Mouse (Mus musculus) cerebellum, adult 11-12 months (tissue): ENCODE data around the gene Csnk1g1.

Experiments
- DNase-seq: peaks from one replicate; pipeline ENCODE4 v3.0.0; 2022

The Csnk1g1 gene

DNA sequence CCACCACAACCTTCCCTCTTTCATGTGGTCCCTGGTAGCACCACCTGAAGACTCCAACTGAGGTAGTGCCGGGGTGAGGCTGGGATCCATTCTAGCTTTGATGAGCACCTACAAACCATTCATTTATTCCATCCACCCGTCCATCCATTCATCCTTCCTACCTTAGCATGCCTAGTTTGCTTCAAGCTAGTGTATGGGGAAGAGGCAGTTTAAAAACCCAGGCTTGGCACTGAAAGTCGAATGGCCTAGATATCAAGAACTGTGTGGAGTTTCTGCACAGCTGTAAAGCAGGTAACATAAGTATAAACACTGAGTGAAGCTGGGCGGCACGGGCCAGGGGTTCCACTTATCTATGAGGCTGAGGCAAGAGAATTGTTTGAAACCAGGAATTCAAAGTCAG is 161.4 kb downstream of the Csnk1g1 start:
- no peak for DNase-seq

GRCm38 (mm10) chr9:66072754-66073153 is 164.0 kb downstream of the Csnk1g1 start:
- DNase-seq, result no peak

- DNase-seq, result no peak
Observed at GRCm38 (mm10) chr9:66078072-66078471, 169.3 kb downstream of the Csnk1g1 start.

DNA sequence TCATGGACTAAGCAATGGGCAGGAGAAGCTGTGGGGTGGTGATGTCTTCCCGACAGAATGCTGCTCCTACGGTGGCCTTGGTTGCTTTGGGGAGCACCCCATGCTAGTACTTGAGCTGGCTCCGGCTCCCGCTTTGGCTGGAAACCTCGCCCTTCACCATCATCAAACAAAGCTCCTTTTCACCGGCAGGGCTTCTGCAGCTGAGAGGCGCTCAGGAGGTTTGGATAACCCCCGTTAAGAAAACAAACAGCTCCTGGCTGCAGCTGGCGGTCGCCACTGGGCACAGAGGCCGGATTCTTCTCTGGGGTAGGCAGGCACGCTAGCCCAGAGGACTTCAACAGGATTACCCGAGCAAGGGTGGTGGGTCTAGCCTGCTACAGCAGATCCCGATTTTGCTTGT is 169.8 kb downstream of the Csnk1g1 start:
- no peak for DNase-seq

DNA sequence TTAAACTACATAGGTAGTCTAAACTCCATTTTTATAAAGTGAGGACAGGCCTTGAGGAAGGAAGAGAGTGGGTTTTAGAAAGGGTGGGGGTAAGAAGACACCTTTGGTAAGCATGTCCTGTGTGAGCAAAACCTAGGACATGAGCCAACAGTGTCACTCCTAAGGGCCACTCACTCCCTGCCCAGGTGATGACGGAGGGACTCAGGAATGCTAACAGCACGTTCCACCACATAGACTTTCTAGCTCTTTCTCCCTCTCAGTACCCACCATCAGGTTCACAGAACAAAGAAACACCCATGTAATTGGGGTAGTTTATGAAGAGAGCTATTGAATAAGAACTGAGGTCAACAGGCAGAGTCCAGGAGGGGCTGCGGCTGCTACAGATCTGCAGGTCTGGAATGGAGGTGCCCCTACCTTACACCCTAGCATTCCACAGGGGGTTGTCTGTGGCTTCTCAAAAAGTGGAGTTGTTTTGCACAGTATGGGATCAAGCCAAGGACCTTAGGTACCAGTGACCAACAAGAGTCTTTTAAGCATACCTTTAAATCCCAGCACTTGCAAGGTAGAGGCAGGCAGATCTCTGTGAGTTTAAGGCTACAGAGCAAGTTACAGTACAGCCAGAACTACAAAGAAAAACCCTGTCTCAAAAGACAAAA is 172.2 kb downstream of the Csnk1g1 start:
- no peak for DNase-seq

DNA sequence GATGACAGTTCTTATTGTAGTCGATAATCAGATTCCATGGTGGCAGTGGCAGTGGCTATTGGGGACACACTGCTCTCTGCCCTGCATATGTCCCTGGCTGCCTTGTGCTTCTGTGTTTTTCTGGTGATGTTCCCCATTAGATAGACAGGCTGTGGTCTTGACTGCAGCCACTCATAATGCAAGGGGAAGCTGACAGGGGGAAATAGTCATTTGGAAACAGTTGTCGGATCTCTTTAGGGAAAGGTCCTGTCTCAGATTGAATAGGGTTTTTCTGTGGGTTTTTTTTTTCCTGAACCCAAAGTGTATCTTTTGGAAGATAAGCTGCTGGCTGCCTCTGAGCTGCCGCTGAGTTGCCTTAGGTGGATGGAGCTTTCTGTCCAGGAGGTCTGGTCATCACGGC is 173.3 kb downstream of the Csnk1g1 start:
- DNase-seq, result no peak

- DNase-seq, result no peak
Observed at GRCm38 (mm10) chr9:66084171-66084570, 175.4 kb downstream of the Csnk1g1 start.

DNA sequence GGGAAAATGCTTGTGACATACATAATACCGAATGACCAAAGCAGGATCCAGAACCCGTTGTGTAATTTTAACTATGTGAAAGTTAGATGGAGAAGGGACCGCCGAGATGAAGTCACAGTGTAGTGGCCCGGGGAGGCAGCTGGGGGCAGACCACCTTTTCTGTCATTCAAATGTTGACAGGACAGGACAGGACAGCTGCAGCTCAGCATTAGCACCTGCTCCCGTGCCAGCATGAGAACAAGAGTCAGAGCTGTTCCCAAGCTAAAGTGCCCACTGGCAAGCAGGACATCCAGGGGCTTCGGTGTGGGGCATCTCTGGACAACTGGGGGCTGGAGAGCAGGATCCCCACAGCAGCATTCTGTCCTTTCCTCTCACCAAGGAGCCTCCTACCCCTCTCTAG is 178.3 kb downstream of the Csnk1g1 start:
- DNase-seq, result no peak

- DNase-seq, result peak; percentile 22
Observed at GRCm38 (mm10) chr9:66088411-66088810, 179.7 kb downstream of the Csnk1g1 start.

- no peak for DNase-seq
Observed at GRCm38 (mm10) chr9:66090593-66091244, 182.0 kb downstream of the Csnk1g1 start.

DNA sequence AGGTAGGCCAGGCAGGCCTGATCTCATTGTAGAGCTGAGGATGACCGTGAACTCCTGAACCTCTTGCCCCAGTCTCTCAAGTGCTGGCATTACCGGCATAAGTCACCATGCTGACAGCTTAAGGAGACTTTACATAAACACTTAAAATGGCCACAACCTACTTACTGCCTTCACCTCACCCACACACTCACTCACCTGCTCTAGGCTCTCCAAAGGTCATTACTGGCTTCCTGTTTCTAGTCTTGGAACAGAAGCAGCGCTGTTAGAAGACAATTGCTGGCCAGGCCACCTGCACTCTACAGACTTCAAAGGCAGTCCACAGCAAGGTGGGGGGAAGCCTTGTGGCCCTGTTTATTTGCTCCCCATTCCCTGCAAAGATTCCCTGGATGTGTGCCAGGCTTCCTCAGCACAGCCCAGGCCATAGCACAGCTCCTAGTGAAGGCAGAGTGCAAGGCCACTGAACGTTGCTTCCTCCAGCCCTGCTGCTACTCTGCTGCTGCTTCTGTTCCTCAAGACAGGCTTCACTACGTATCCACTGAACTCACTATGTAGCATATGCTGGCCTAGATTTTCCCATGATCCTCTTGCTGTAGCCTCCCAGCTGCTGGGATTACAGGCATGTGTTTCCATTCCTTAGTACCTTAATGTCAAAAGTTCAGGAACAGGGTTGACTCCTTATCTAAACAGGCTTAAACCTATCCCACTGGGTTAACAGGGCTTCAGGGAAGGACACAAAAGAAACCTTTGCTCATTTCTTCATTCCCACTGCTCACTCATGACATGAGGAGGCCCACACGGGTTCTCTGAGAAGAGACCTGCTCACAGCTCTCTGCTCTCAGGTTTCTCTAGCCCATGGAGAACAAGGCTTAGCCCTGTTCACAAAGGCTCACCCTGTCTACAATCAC is 182.9 kb downstream of the Csnk1g1 start:
- no peak for DNase-seq

- DNase-seq, result no peak
Observed at GRCm38 (mm10) chr9:66092664-66093063, 183.9 kb downstream of the Csnk1g1 start.
